Mouse (Mus musculus): ENCODE results near the gene Larp1. TPM values are rescaled to one million over a fixed set of nuclear protein-coding genes. Genes with fewer than 3 reads are reported as not detected.

Gene Larp1
- polyA plus RNA-seq, 1 experiment from 2014 or later, result 17.9 TPM

- Histone ChIP-seq H3K9me3 (no peaks in the 10 kb centered on the region), H3K4me1 (peaks cover 27% of the 10 kb centered on the region), H3K27me3 (no peaks in the 10 kb centered on the region), H3K9ac (no peak overlapping the region), H3K4me2 (no peak overlapping the region), H3K27ac (no peak overlapping the region), H3K36me3 (replicated peaks) (peaks cover 26% of the 10 kb centered on the region), H3K4me3 (replicated peaks) (no peak overlapping the region)
- WGBS, result 72% methylated on average over 3 of the region's 3 CpGs
- ATAC-seq (ENCODE audit: low FRiP score), result no peak
Measured at GRCm38 (mm10) chr11:58107009-58107408, 98.1 kb downstream of the Larp1 start.

- ATAC-seq (ENCODE audit: low FRiP score), result no peak
- no peak overlapping the region for H3K9ac ChIP-seq
- peaks cover 34% of the 10 kb centered on the region for H3K36me3 ChIP-seq (replicated peaks)
- peaks cover 26% of the 10 kb centered on the region for H3K4me1 ChIP-seq
- WGBS, result 93% methylated on average over 4 of the region's 4 CpGs
- H3K27me3 ChIP-seq, result no peaks in the 10 kb centered on the region
- no peak overlapping the region for H3K4me2 ChIP-seq
- H3K27ac ChIP-seq, result no peak overlapping the region
- H3K4me3 ChIP-seq (replicated peaks), result no peak overlapping the region
- no peaks in the 10 kb centered on the region for H3K9me3 ChIP-seq
Measured at GRCm38 (mm10) chr11:58107664-58108337, 98.9 kb downstream of the Larp1 start.

Other genes starting within 250 kb of the Larp1 start
- 12.5 and 15.0 TPM in 2 replicates for gene Sap30l, start 207.4 kb upstream of the Larp1 start, polyA plus RNA-seq (2016; fragmentation: Nextera tagmentation; extraction: Ambion mirVana)
- not detected in 2 replicates for gene Hand1, start 176.2 kb upstream of the Larp1 start, polyA plus RNA-seq (2016; fragmentation: Nextera tagmentation; extraction: Ambion mirVana)
- not detected in 2 replicates for gene Gm12248, start 84.1 kb downstream of the Larp1 start, polyA plus RNA-seq (2016; fragmentation: Nextera tagmentation; extraction: Ambion mirVana)
- gene Cnot8, start 95.1 kb downstream of the Larp1 start, polyA plus RNA-seq (2016; fragmentation: Nextera tagmentation; extraction: Ambion mirVana), result 110 and 112 TPM in 2 replicates
- gene Gemin5, start 159.5 kb downstream of the Larp1 start, polyA plus RNA-seq (2016; fragmentation: Nextera tagmentation; extraction: Ambion mirVana), result 20.2 and 23.5 TPM in 2 replicates
- 108 and 113 TPM in 2 replicates for gene Mrpl22, start 162.6 kb downstream of the Larp1 start, polyA plus RNA-seq (2016; fragmentation: Nextera tagmentation; extraction: Ambion mirVana)
- 1.6 and 1.9 TPM in 2 replicates for gene Igtp, start 190.5 kb downstream of the Larp1 start, polyA plus RNA-seq (2016; fragmentation: Nextera tagmentation; extraction: Ambion mirVana)
- 0.51 and 0.63 TPM in 2 replicates for gene Irgm2, start 190.6 kb downstream of the Larp1 start, polyA plus RNA-seq (2016; fragmentation: Nextera tagmentation; extraction: Ambion mirVana)

Measured in forebrain, embryonic 12.5 days (tissue).